Mouse (Mus musculus): ENCODE measurements around the gene Eya3. TPM values are rescaled to one million over a fixed set of nuclear protein-coding genes. Genes with fewer than 3 reads are reported as not detected.

Gene Eya3
- polyA plus RNA-seq, 1 experiment, result 23.0 TPM

GRCm38 (mm10) chr4:132743992-132744911 is 105.5 kb downstream of the Eya3 start:
- H3K79me3 ChIP-seq (ENCODE audit: low read depth), result no peaks in the 10 kb centered on the region
- no peak overlapping the region for H3K4me3 ChIP-seq (ENCODE audit: insufficient read depth, poor library complexity, severe bottlenecking)
- peaks cover 11% of the 10 kb centered on the region for H3K36me3 ChIP-seq (ENCODE audit: control insufficient read depth, insufficient read depth)
- TF ChIP-seq MAX (IDR thresholded peaks at IDR 0.05), result no peak
- H3K79me2 ChIP-seq (ENCODE audit: control insufficient read depth, insufficient read depth), result no peaks in the 10 kb centered on the region
- no peaks in the 10 kb centered on the region for H3K27me3 ChIP-seq (ENCODE audit: control insufficient read depth, insufficient read depth, insufficient read length)
- H3ac ChIP-seq (ENCODE audit: control insufficient read depth, insufficient read length, low read depth), result no peak overlapping the region

DNA sequence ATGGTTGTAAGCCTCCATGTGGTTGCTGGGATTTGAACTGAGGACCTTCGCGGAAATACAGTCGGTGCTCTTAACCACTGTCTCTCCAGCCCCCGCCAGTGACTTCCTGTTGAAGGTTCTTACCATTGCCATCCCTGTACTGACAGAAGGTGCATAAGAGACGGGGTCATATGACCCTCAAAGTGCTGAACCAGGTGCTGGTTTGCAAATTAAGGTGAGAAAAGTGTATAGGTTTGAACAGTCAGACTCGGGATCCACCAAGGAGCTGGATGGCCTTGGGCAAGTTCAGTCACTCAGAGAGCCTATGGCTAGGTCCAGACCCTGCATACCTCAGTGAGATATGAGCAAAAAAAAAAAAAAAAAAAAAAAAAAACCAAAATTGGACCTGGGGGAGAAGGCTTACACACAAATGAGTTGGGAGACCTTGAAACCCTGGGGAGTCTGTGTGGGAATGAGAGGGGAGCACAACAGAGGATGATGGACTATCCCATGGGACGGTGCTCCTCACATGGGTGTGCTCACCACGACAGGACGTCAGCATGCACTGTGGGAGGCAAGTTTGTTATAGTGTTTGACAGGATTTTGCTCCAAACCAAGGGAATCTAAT is 108.2 kb downstream of the Eya3 start:
- H3K27me3 ChIP-seq (ENCODE audit: control insufficient read depth, insufficient read depth, insufficient read length), result no peaks in the 10 kb centered on the region
- no peaks in the 10 kb centered on the region for H3K79me2 ChIP-seq (ENCODE audit: control insufficient read depth, insufficient read depth)
- no peak overlapping the region for H3K4me3 ChIP-seq (ENCODE audit: insufficient read depth, poor library complexity, severe bottlenecking)
- H3K79me3 ChIP-seq (ENCODE audit: low read depth), result peaks cover 2% of the 10 kb centered on the region
- peaks cover 6% of the 10 kb centered on the region for H3K36me3 ChIP-seq (ENCODE audit: control insufficient read depth, insufficient read depth)
- H3ac ChIP-seq (ENCODE audit: control insufficient read depth, insufficient read length, low read depth), result no peak overlapping the region
- TF ChIP-seq CEBPB (IDR thresholded peaks at IDR 0.05; ENCODE audit: low read depth) (no peak), MYOD1 (IDR thresholded peaks at IDR 0.05; ENCODE audit: control insufficient read depth, insufficient read length, low read depth) (no peak), CTCF (IDR thresholded peaks at IDR 0.05; ENCODE audit: control insufficient read depth, insufficient read depth, insufficient read length) (no peak), MYOG (IDR thresholded peaks at IDR 0.05; ENCODE audit: control insufficient read depth, extremely low read depth, insufficient read length) (no peak), MAX (IDR thresholded peaks at IDR 0.05) (no peak), USF1 (IDR thresholded peaks at IDR 0.05; ENCODE audit: low read depth) (no peak), FOSL1 (IDR thresholded peaks at IDR 0.05; ENCODE audit: insufficient read depth, low read length, poor library complexity, severe bottlenecking) (no peak)

DNA sequence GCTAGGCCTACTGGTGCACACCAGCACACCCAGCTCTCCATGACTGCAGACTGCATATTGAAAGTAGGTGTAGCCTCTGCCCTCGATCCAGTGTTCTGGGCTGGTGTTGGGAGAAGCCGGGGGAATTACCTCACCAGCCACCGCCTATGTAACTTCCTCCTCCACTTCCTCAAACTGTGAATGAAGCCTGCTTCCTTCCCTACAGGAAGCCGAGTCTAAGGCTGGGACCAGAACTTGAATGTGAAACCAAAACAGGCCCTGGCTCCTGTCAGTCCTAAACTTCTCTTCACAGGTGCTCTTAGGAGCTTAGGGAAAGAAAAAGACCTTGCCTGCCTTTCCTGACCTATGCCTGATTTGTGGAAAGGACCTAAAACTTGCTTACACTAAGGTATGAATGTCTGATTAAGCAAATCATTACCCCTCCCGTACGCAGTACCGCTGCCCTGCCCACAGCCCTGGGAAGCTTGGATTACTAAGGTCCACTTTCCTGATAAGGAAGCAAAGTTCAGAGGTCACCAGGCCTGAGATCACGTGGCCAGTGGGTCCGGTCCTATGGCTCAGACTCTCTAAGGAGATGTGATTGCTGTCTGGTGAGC is 109.0 kb downstream of the Eya3 start:
- no peak overlapping the region for H3K4me3 ChIP-seq (ENCODE audit: insufficient read depth, poor library complexity, severe bottlenecking)
- peaks cover 2% of the 10 kb centered on the region for H3K79me3 ChIP-seq (ENCODE audit: low read depth)
- peaks cover 6% of the 10 kb centered on the region for H3K36me3 ChIP-seq (ENCODE audit: control insufficient read depth, insufficient read depth)
- no peaks in the 10 kb centered on the region for H3K79me2 ChIP-seq (ENCODE audit: control insufficient read depth, insufficient read depth)
- no peak overlapping the region for H3ac ChIP-seq (ENCODE audit: control insufficient read depth, insufficient read length, low read depth)
- no peaks in the 10 kb centered on the region for H3K27me3 ChIP-seq (ENCODE audit: control insufficient read depth, insufficient read depth, insufficient read length)
- TF ChIP-seq MYOD1 (IDR thresholded peaks at IDR 0.05; ENCODE audit: control insufficient read depth, insufficient read length, low read depth), result no peak
- no peak for TF ChIP-seq CTCF (IDR thresholded peaks at IDR 0.05; ENCODE audit: control insufficient read depth, insufficient read depth, insufficient read length)
- no peak for TF ChIP-seq USF1 (IDR thresholded peaks at IDR 0.05; ENCODE audit: low read depth)
- no peak for TF ChIP-seq MYOG (IDR thresholded peaks at IDR 0.05; ENCODE audit: control insufficient read depth, extremely low read depth, insufficient read length)
- no peak for TF ChIP-seq CEBPB (IDR thresholded peaks at IDR 0.05; ENCODE audit: low read depth)
- TF ChIP-seq FOSL1 (IDR thresholded peaks at IDR 0.05; ENCODE audit: insufficient read depth, low read length, poor library complexity, severe bottlenecking), result no peak
- TF ChIP-seq MAX (IDR thresholded peaks at IDR 0.05), result no peak

DNA sequence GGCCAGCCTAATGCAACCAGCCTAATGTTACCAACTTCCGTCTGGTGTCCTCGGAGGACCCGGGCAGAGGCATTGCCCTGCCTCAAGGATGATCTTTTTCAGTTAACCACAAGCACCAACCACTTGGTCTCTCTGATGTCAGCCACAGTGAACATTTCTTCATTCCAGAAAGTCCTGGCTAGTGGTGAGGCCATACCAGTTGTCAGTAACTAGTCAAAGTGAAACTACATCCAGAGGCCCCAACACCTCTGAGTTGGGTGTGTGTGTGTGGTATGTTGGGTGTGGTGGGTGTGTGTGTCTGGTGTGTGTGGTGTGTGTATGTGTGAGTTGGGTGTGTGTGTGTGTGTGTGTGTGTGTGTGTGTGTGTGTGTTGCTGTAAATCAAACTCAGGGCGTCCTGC is 110.0 kb downstream of the Eya3 start:
- TF ChIP-seq CTCF (IDR thresholded peaks at IDR 0.05; ENCODE audit: control insufficient read depth, insufficient read depth, insufficient read length), result no peak
- TF ChIP-seq USF1 (IDR thresholded peaks at IDR 0.05; ENCODE audit: low read depth), result no peak
- no peak for TF ChIP-seq MYOG (IDR thresholded peaks at IDR 0.05; ENCODE audit: control insufficient read depth, extremely low read depth, insufficient read length)
- TF ChIP-seq MYOD1 (IDR thresholded peaks at IDR 0.05; ENCODE audit: control insufficient read depth, insufficient read length, low read depth), result no peak
- TF ChIP-seq MAX (IDR thresholded peaks at IDR 0.05), result no peak
- no peak for TF ChIP-seq CEBPB (IDR thresholded peaks at IDR 0.05; ENCODE audit: low read depth)
- no peak for TF ChIP-seq FOSL1 (IDR thresholded peaks at IDR 0.05; ENCODE audit: insufficient read depth, low read length, poor library complexity, severe bottlenecking)
- no peaks in the 10 kb centered on the region for H3K79me2 ChIP-seq (ENCODE audit: control insufficient read depth, insufficient read depth)
- no peak overlapping the region for H3K4me3 ChIP-seq (ENCODE audit: insufficient read depth, poor library complexity, severe bottlenecking)
- no peak overlapping the region for H3ac ChIP-seq (ENCODE audit: control insufficient read depth, insufficient read length, low read depth)
- peaks cover 2% of the 10 kb centered on the region for H3K36me3 ChIP-seq (ENCODE audit: control insufficient read depth, insufficient read depth)
- peaks cover 2% of the 10 kb centered on the region for H3K79me3 ChIP-seq (ENCODE audit: low read depth)
- no peaks in the 10 kb centered on the region for H3K27me3 ChIP-seq (ENCODE audit: control insufficient read depth, insufficient read depth, insufficient read length)

- Histone ChIP-seq H3K79me3 (ENCODE audit: low read depth) (peaks cover 2% of the 10 kb centered on the region), H3K4me3 (ENCODE audit: insufficient read depth, poor library complexity, severe bottlenecking) (no peak overlapping the region), H3K27me3 (ENCODE audit: control insufficient read depth, insufficient read depth, insufficient read length) (no peaks in the 10 kb centered on the region), H3K79me2 (ENCODE audit: control insufficient read depth, insufficient read depth) (no peaks in the 10 kb centered on the region), H3ac (ENCODE audit: control insufficient read depth, insufficient read length, low read depth) (no peak overlapping the region), H3K36me3 (ENCODE audit: control insufficient read depth, insufficient read depth) (no peaks in the 10 kb centered on the region)
- TF ChIP-seq FOSL1 (IDR thresholded peaks at IDR 0.05; ENCODE audit: insufficient read depth, low read length, poor library complexity, severe bottlenecking) (no peak), MAX (IDR thresholded peaks at IDR 0.05) (no peak), CTCF (IDR thresholded peaks at IDR 0.05; ENCODE audit: control insufficient read depth, insufficient read depth, insufficient read length) (no peak), MYOD1 (IDR thresholded peaks at IDR 0.05; ENCODE audit: control insufficient read depth, insufficient read length, low read depth) (no peak), USF1 (IDR thresholded peaks at IDR 0.05; ENCODE audit: low read depth) (no peak), MYOG (IDR thresholded peaks at IDR 0.05; ENCODE audit: control insufficient read depth, extremely low read depth, insufficient read length) (no peak), CEBPB (IDR thresholded peaks at IDR 0.05; ENCODE audit: low read depth) (no peak)
Observed at GRCm38 (mm10) chr4:132749258-132749982, 110.6 kb downstream of the Eya3 start.
